In the genomic region with DNA sequence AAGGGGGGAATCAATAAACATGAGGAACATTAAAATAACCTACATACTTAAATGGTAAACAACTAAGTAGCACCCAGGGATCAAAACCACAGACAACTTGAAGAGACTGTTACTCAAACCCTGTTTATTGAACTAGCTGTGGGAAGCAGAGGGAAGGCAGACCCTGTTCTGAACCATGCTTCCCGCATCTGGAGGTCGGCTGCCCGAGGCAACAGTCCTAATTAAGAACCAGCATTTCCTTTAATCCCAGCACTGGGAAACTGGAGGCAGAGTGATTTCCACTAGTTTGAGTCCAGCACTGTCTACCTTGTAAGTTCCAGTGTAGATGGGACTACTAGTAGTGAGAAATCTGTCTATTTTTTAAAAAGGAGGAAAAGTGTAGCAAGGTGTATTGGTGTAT, we compare ENCODE assay signal across 16 mouse cellular contexts. TPM values are rescaled to one million over a fixed set of nuclear protein-coding genes. Genes with fewer than 3 reads are reported as not detected.
"Had no signal": no experiment of that assay in that cellular context is flagged by ENCODE, and none has a peak within 500 bp of the region (broad histone marks: within the 10 kb centered on the region; RNA-seq: fewer than 3 reads in every experiment).

No protein-coding gene starts in this region.

- H3K4me1 ChIP-seq: intestine, embryonic 15.5 days had no signal

- DNase-seq: gastrocnemius, adult 2 months; gastrocnemius, postnatal 10 days; gastrocnemius, postnatal 25 days; liver had no signal

- H3K27ac ChIP-seq: gastrocnemius, adult 2 months; heart, embryonic 10.5 days; hindbrain, embryonic 12.5 days; hindbrain, embryonic 14.5 days; intestine, embryonic 15.5 days; layer of hippocampus, adult 2 months; left cerebral cortex, adult 2 months; limb, embryonic 12.5 days; liver, embryonic 12.5 days had no signal

- ATAC-seq: intestine, postnatal 0 days; liver, embryonic 12.5 days had no signal

- H3K27me3 ChIP-seq: intestine, embryonic 15.5 days; limb, embryonic 12.5 days; liver, embryonic 12.5 days had no signal

- H3K9ac ChIP-seq: heart, embryonic 12.5 days; hindbrain, embryonic 12.5 days; hindbrain, embryonic 14.5 days; intestine, embryonic 15.5 days; limb, embryonic 12.5 days; liver, embryonic 12.5 days had no signal

- H3K4me2 ChIP-seq: heart, embryonic 12.5 days; hindbrain, embryonic 12.5 days; hindbrain, embryonic 14.5 days; intestine, embryonic 15.5 days; limb, embryonic 12.5 days; liver, embryonic 12.5 days had no signal

- H3K36me3 ChIP-seq: heart, embryonic 10.5 days; heart, embryonic 12.5 days; hindbrain, embryonic 10.5 days; hindbrain, embryonic 12.5 days; intestine, embryonic 15.5 days; limb, embryonic 12.5 days had no signal

- H3K4me3 ChIP-seq: gastrocnemius, adult 2 months; heart, embryonic 10.5 days; heart, embryonic 12.5 days; hindbrain, embryonic 10.5 days; hindbrain, embryonic 12.5 days; intestine, embryonic 15.5 days; layer of hippocampus, adult 2 months; left cerebral cortex, adult 2 months; limb, embryonic 12.5 days; liver, embryonic 12.5 days had no signal

- H3K9me3 ChIP-seq: heart, embryonic 10.5 days; heart, embryonic 12.5 days; hindbrain, embryonic 10.5 days; hindbrain, embryonic 12.5 days; intestine, embryonic 15.5 days; limb, embryonic 12.5 days; liver, embryonic 12.5 days had no signal

RNA-seq across cellular contexts. Expression of gene Smo, which starts 24.0 kb away (rescaled TPM):
- polyA plus RNA-seq: inflammation-experienced regulatory T-cells, adult 6 months had no signal
